Mouse (Mus musculus) E14TG2a.4 (cell line): ENCODE measurements at regions not wholly inside any gene's neighbourhood (a gene's known extent, or its start where the extent isn't known, plus 50 kb on each side); places are given as distances from the start of the nearest gene placed in this dataset.

Source experiments
- CTCF ChIP-seq: conservative IDR thresholded peaks from 2 replicates; pipeline ENCODE4 v1.5.1; 2014; ENCODE audit warnings: low read length
- NANOG ChIP-seq: IDR thresholded peaks from 2 replicates; pipeline ENCODE4 v1.6.1; 2014; ENCODE audit warnings: borderline replicate concordance, low read length, mixed read lengths
- POU5F1 ChIP-seq: IDR thresholded peaks from 2 replicates; pipeline ENCODE4 v1.6.1; 2014; ENCODE audit warnings: low read length, borderline replicate concordance

DNA sequence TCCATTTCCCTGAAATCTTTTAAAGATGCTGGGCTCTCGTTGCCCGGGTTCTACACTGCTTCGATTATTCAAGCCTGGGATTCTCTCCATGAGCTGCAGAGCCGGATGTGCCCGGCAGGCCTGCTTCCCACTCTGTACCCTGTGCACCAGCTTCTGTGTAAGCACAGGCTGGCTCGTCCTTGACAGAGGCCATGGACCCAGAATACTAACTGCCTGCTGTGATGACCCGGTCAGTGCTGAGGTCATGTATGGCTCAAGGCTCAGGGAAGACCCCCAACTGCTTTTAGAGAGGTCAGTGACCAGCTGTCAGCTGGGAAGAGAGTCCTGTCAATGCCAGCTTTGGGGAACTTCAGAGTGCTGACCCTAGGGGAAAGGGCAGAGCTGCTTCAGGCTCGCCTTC lies 493.6 kb downstream of the Hace1 start:
- TF ChIP-seq CTCF: no peak
- TF ChIP-seq NANOG: no peak
- no peak for TF ChIP-seq POU5F1
